Mouse (Mus musculus) pancreas, adult 10 weeks (tissue): Measurements from ENCODE around the gene Olfr653. TPM values are rescaled to one million over a fixed set of nuclear protein-coding genes. Genes with fewer than 3 reads are reported as not detected.

Source experiments
- polyA plus RNA-seq: library from polyadenylated mRNA; stranded (reverse); fragments of 350-450 nt; fragmentation: Illumina TruSeq; extraction: RNeasy Lipid Tissue Mini Kit (QIAGEN cat#74804); gene quantifications from one replicate; pipeline ENCODE4 v1.2.3, GENCODE M21; 2015; ENCODE audit warnings: low read depth, low replicate concordance; ENCODE audit not compliant: insufficient read depth

Gene Olfr653
- not detected for polyA plus RNA-seq

GRCm38 (mm10) chr7:104577014-104577413 is at the start of gene Olfr653:
Gene Olfr653 (plus strand): TSS chr7:104577314.

DNA sequence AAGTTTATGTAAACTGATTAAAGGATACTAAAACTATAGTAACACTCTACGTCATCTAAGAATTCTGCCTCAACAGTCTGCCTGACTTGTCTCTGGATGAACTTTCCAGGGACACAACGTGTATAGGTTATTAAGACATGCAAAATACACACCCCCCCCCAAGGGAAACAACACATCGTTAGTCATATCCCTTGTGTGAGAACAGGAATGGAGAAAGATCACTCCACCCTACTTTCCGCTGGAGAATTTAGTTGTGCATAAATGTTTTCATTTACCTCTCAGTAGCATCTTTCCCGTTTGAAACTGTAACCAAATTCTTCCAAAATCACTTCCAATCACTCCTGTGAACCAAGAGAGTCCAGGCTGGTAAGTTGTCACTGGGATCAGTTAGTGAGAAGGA is 27.3 kb upstream of the Olfr653 start, which contains the start of gene Olfr651:
TSS of gene Olfr651 (plus strand) at position 301 of the 400 bp plus-strand sequence.

DNA sequence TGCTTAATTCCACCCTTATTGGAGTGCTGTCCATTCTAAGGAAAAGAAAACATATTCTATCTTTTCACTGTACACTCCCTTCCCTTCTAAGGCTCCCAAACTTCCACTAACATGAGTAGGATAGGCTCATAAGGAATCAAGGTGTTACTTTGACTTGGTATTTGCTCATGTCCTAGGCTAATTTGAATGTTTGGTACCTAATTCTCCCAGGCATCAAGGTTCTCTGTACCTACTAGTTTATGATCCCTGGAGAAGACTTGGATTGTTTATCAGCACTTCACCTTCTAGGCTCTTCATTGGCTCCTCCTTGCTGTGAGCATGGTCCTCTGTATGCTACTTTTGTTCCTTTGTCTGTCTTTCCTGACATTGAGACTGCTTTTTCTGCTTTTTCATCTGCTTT is 16.5 kb upstream of the Olfr653 start, which contains the start of gene Olfr652:
TSS of gene Olfr652 (plus strand) at position 301 of the 400 bp plus-strand sequence.

GRCm38 (mm10) chr7:104586725-104587124 is 9.6 kb downstream of the Olfr653 start, which contains the start of gene Olfr654:
Gene Olfr654 (plus strand): TSS chr7:104587025.

DNA sequence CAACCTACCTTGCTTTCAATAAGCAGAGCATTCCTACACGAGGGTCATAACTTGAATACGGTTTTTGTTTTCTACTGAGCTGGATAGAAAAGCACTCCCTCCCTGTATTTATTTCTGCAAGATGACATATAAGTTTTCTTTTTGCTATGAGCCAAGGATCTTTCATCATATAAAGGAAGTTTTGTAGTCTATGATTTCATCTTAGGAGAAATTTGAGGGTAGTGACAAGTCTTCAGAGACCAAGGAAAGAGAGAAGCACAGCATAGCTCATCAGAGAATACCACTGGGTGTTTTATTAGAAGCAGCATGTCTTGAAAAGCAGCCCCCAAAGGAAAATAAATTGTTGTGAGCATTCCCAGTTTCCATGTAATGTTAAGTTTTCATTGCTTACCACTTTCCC is 24.6 kb downstream of the Olfr653 start, which contains the start of gene Olfr655:
TSS of gene Olfr655 (minus strand) at position 101 of the 400 bp plus-strand sequence.

GRCm38 (mm10) chr7:104613655-104614054 is 36.5 kb downstream of the Olfr653 start, which contains the start of gene Olfr656:
Gene Olfr656 (plus strand): TSS chr7:104613955.

GRCm38 (mm10) chr7:104624494-104624893 is 47.4 kb downstream of the Olfr653 start, which contains the start of gene Olfr657:
Gene Olfr657 (plus strand): TSS chr7:104624794.

Other genes with a start within 250 kb of the Olfr653 start
- gene Trim34b, start 247.8 kb upstream of the Olfr653 start, polyA plus RNA-seq, result not detected
- gene Trim12c, start 224.0 kb upstream of the Olfr653 start, polyA plus RNA-seq, result 2.9 TPM
- not detected for gene Trim30b, start 207.4 kb upstream of the Olfr653 start, polyA plus RNA-seq
- gene Trim30c, start 176.5 kb upstream of the Olfr653 start, polyA plus RNA-seq, result not detected
- gene Trim30a, start 112.1 kb upstream of the Olfr653 start, polyA plus RNA-seq, result 3.2 TPM
- 3.0 TPM for gene Trim30d, start 69.5 kb upstream of the Olfr653 start, polyA plus RNA-seq
- not detected for gene Olfr651, start 27.2 kb upstream of the Olfr653 start, polyA plus RNA-seq
- gene Olfr652, start 16.4 kb upstream of the Olfr653 start, polyA plus RNA-seq, result not detected
- not detected for gene Olfr654, start 9.7 kb downstream of the Olfr653 start, polyA plus RNA-seq
- not detected for gene Olfr655, start 24.5 kb downstream of the Olfr653 start, polyA plus RNA-seq
- gene Olfr656, start 36.6 kb downstream of the Olfr653 start, polyA plus RNA-seq, result not detected
- not detected for gene Olfr657, start 47.5 kb downstream of the Olfr653 start, polyA plus RNA-seq
- gene Olfr658, start 70.0 kb downstream of the Olfr653 start, polyA plus RNA-seq, result not detected
- not detected for gene Olfr659, start 89.4 kb downstream of the Olfr653 start, polyA plus RNA-seq
- not detected for gene Olfr661, start 109.2 kb downstream of the Olfr653 start, polyA plus RNA-seq
- not detected for gene Usp17le, start 200.2 kb downstream of the Olfr653 start, polyA plus RNA-seq